Mouse (Mus musculus): ENCODE data around the gene Klhl2. TPM values are rescaled to one million over a fixed set of nuclear protein-coding genes. Genes with fewer than 3 reads are reported as not detected.

The Klhl2 gene
- polyA plus RNA-seq, 1 experiment from 2014 or later, result 15.4 TPM

Other genes with a start within 250 kb of the Klhl2 start
- 44.0 and 49.3 TPM in 2 replicates for gene Cpe, start 157.0 kb downstream of the Klhl2 start, polyA plus RNA-seq (2015; fragmentation: Nextera tagmentation; extraction: Ambion mirVana)
- gene Msmo1, start 116.2 kb downstream of the Klhl2 start, polyA plus RNA-seq (2015; fragmentation: Nextera tagmentation; extraction: Ambion mirVana), result 58.2 and 61.8 TPM in 2 replicates
- gene Tmem192, start 97.2 kb upstream of the Klhl2 start, polyA plus RNA-seq (2015; fragmentation: Nextera tagmentation; extraction: Ambion mirVana), result 27.2 and 27.6 TPM in 2 replicates
- gene Trim75, start 137.8 kb upstream of the Klhl2 start, polyA plus RNA-seq (2015; fragmentation: Nextera tagmentation; extraction: Ambion mirVana), result not detected in 2 replicates
- not detected in 2 replicates for gene Trim61, start 168.5 kb upstream of the Klhl2 start, polyA plus RNA-seq (2015; fragmentation: Nextera tagmentation; extraction: Ambion mirVana)
- gene Trim60, start 168.6 kb upstream of the Klhl2 start, polyA plus RNA-seq (2015; fragmentation: Nextera tagmentation; extraction: Ambion mirVana), result not detected in 2 replicates
- gene Apela, start 187.3 kb upstream of the Klhl2 start, polyA plus RNA-seq (2015; fragmentation: Nextera tagmentation; extraction: Ambion mirVana), result 0.90 and 1.3 TPM in 2 replicates
- gene Gm10663, start 225.0 kb upstream of the Klhl2 start, polyA plus RNA-seq (2015; fragmentation: Nextera tagmentation; extraction: Ambion mirVana), result not detected in 2 replicates

All from lung, embryonic 15.5 days (tissue).